Mouse (Mus musculus) stomach, postnatal 0 days (tissue): Measurements from ENCODE around the gene Dpm2. TPM values are rescaled to one million over a fixed set of nuclear protein-coding genes. Genes with fewer than 3 reads are reported as not detected.
A peak's percentile ranks its signal among the peaks of the same experiment; 100 is the strongest.

Experiments
- ATAC-seq: fragments of 200-750 bp; cut with Nextera tagmentation; 2 replicates; pipeline ENCODE4 v1.8.0; 2017; ENCODE audit not compliant: low FRiP score, low TSS enrichment
- DNase-seq: peaks from one replicate; pipeline ENCODE4 v3.0.0-alpha.2; 2016; ENCODE audit warnings: low spot score
- H3K27ac ChIP-seq: fragments of 300-500 bp; sonication (generic); replicated peaks from 2 replicates; pipeline ENCODE4 v1.5.1; 2014; ENCODE audit warnings: mild to moderate bottlenecking, control low read depth
- H3K27me3 ChIP-seq: fragments of 300-500 bp; sonication (generic); 2 replicates; pipeline ENCODE4 v1.6.1; 2014; ENCODE audit warnings: low read length; ENCODE audit not compliant: control insufficient read depth, insufficient read depth
- H3K36me3 ChIP-seq: fragments of 300-500 bp; sonication (generic); 2 replicates; pipeline ENCODE4 v1.6.1; 2014; ENCODE audit warnings: low read length, mixed read lengths; ENCODE audit not compliant: control insufficient read depth, insufficient read depth
- H3K4me1 ChIP-seq: fragments of 300-500 bp; sonication (generic); replicated peaks from 2 replicates; pipeline ENCODE4 v1.6.1; 2014; ENCODE audit warnings: antibody characterized with exemption; ENCODE audit not compliant: control insufficient read depth, insufficient read depth
- H3K4me2 ChIP-seq: fragments of 300-500 bp; sonication (generic); replicated peaks from 2 replicates; pipeline ENCODE4 v1.6.1; 2014; ENCODE audit warnings: low read depth, mild to moderate bottlenecking, control low read depth, moderate library complexity
- H3K4me3 ChIP-seq: fragments of 300-500 bp; sonication (generic); 2 replicates; pipeline ENCODE4 v1.5.1; 2014; ENCODE audit warnings: low read depth, low read length, control low read depth
- H3K9ac ChIP-seq: fragments of 300-500 bp; sonication (generic); 2 replicates; pipeline ENCODE4 v1.6.1; 2014; ENCODE audit warnings: mild to moderate bottlenecking, low read length, control low read depth, mixed read lengths
- H3K9me3 ChIP-seq: fragments of 300-500 bp; sonication (generic); 2 replicates; pipeline ENCODE4 v1.6.1; 2016; ENCODE audit warnings: low read length; ENCODE audit not compliant: control insufficient read depth
- CTCF ChIP-seq: IDR thresholded peaks from 2 replicates; pipeline ENCODE4 v1.5.1; 2016; ENCODE audit warnings: antibody characterized with exemption, low read depth, mild to moderate bottlenecking, moderate library complexity
- EP300 ChIP-seq: optimal IDR thresholded peaks from 2 replicates; pipeline ENCODE3; 2016; ENCODE audit warnings: antibody characterized with exemption
- WGBS: fragments of 180-500 bp; shearing (Covaris S2); extraction: QIAGEN DNeasy Blood & Tissue Kit; methylation state at CpG from one replicate; pipeline ENCODE4 v1.1.7; 2014; 5-methylcytosine and 5-hydroxymethylcytosine counted together
- polyA plus RNA-seq: library from polyadenylated mRNA; unstranded; fragments of >200 nt; fragmentation: Nextera tagmentation; extraction: Ambion mirVana; gene quantifications from 2 replicates; pipeline ENCODE4 v1.2.1, GENCODE M21; 2015

Dpm2 gene
- polyA plus RNA-seq, 1 experiment from 2014 or later = 87.5 TPM

DNA sequence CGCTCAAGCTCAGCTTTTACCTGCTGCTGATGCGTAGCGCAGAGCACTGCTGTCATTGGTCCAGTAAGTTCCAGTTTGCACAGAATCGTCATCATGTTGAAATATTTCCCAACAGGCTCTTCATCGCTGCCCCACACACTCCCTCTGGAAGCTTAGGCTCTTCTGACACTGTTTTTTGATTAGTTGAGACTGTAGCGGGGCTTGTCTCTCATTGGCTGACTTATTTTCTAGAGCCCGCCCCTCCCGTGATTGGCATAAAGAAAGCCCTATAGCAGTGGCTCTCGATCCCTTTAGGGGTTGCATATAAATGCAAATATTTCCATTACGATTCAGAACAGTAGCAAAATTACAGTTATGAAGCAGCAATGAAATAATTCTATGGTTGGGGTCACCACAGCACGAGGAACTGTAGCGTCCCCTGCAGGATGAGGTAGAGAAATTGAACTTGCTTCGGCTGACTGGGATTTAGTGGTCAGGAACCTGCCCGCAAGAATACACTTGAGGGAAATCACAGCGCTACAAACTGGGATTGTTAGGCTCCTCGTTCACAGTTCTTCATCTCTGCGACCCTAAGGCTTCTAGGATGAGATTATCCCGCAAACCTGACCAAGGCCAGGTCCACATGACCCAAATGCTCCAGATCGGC is 10.9 kb downstream of the Dpm2 start:
- DNase-seq = no peak
- Histone ChIP-seq H3K9me3 (no peaks in the 10 kb centered on the region), H3K4me3 (no peak overlapping the region), H3K27ac (no peak overlapping the region), H3K27me3 (no peaks in the 10 kb centered on the region), H3K36me3 (no peaks in the 10 kb centered on the region), H3K9ac (no peak overlapping the region), H3K4me2 (no peak overlapping the region), H3K4me1 (no peaks in the 10 kb centered on the region; the same call in 1 of the 2 replicates)
- TF ChIP-seq CTCF (peak; percentile 28), EP300 (no peak)
- ATAC-seq = no peak
- WGBS = 43% methylated on average over 19 of the region's 19 CpGs

DNA sequence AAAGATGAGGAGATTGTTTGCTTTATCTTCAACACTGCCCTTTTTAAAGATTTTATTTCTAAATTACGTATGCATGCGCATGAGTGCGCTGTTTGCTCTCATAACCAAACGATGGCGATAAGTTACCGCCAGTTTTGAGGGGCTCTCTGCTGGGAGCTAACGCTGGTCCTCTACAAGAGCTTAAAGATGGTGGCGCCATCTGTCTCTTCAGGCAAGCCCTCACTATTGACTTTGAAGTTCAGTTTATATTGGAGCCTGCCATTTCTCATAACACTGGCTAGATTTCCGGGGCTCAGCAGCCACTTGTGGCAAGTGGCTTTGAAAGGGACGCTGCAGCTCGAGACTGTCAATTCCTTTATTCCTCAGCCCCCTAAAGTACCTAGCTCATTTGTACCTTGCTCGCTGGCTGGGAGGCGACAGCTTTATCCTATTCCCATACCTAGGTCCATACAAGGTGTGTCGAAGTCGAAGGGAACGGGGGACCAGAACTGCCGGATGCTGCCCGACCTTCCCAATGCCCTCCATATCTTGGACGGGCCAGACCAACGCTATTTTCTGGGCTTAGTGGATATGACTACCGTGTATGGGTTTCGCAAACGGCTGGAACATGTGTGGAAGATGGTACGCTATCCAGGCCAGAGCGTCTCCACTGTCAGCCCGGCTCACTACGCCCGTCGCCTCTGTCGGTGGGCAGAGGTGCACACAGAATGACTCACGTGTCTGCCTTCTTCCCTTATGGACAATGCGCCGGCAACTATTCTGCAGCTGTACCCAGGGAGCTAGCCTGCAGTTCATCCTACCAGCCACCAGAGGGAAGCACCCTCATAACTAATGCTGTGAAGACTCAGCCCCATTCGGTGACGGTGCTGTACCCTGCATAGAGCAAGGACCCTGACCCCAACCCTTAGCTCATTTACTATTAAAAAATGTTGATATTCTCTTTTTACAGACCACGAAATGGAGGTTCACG is 12.5 kb downstream of the Dpm2 start:
- Histone ChIP-seq H3K4me2 (peak overlapping the region; percentile 45), H3K27ac (no peak overlapping the region), H3K4me1 (no peaks in the 10 kb centered on the region; the same call in 1 of the 2 replicates), H3K36me3 (no peaks in the 10 kb centered on the region), H3K4me3 (no peak overlapping the region), H3K9ac (no peak overlapping the region), H3K9me3 (no peaks in the 10 kb centered on the region), H3K27me3 (no peaks in the 10 kb centered on the region)
- no peak for TF ChIP-seq EP300
- peak; percentile 99 for TF ChIP-seq CTCF
- 14% methylated on average over 37 of the region's 37 CpGs for WGBS
- peak; percentile 72 for ATAC-seq
- DNase-seq = peak; percentile 77

DNA sequence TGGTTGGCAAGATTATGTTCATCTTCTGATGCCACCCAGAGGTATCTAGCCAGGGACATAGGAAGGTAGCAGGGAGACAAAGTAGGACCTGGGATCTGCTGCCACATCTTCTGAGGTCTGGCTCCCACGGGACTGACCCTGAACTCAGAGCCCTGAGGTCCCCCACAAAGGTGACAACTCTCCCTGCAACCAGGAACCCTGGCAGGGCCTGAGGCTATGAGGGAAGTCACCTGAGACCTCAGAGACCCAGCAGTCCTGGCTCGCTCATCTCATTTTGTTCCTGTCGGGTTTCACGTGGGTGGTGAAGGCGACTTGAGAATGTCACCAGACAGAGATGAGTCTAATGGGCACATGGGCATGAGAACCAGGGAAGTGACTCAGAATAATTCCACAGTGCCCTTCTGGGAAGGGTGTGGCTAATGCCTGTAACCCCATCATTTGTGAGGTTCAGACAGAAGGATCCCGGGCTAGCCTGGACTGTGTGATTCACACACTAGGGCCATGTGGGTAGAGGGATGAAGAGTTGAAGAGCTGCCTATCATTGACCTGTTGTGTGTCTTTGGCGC is 14.6 kb downstream of the Dpm2 start:
- Histone ChIP-seq H3K4me2 (no peak overlapping the region), H3K27ac (no peak overlapping the region), H3K4me1 (no peaks in the 10 kb centered on the region; the same call in 1 of the 2 replicates), H3K9me3 (no peaks in the 10 kb centered on the region), H3K9ac (no peak overlapping the region), H3K36me3 (no peaks in the 10 kb centered on the region), H3K4me3 (no peak overlapping the region), H3K27me3 (no peaks in the 10 kb centered on the region)
- ATAC-seq (no peak), DNase-seq (no peak)
- 88% methylated on average over 7 of the region's 7 CpGs for WGBS
- TF ChIP-seq CTCF = no peak
- TF ChIP-seq EP300 = no peak

DNA sequence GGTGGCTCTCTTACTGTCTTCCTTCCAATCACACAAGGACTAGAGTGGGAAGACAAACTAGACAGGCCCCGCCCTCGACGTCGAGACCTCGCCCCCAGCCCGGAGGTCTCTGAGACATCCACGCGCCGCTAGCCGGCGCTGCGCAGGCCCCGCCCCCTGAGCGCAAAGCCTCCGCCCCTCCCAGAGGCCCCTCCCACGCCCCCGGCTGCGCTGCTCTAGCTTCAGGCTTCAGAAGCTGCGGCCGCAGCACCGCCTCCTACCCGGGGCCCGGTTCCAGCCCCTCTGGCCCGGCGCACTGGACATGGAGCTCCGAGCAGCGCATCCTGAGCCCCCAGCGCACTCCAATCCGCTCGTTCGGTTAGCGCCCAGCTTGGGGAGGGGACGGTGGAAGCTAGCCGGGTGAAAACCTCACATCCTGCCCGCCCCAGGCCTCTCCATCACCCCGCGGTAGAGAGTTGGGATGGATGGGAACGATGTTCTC is 16.3 kb downstream of the Dpm2 start, which contains the start of gene St6galnac4:
St6galnac4 (plus strand) TSS at position 225 of the 481 bp plus-strand sequence.
- Histone ChIP-seq H3K27ac (peak within 1 kb of the TSS; percentile 67), H3K4me3 (peak within 1 kb of the TSS; percentile 49), H3K27me3 (no peaks in the 10 kb centered on the region), H3K4me1 (no peaks in the 10 kb centered on the region; the same call in 1 of the 2 replicates), H3K4me2 (peak within 1 kb of the TSS; percentile 71), H3K36me3 (no peaks in the 10 kb centered on the region), H3K9ac (peak within 1 kb of the TSS; percentile 53), H3K9me3 (no peaks in the 10 kb centered on the region)
- DNase-seq = peak; percentile 88
- ATAC-seq = peak; percentile 90
- under 1% methylated on average over 38 of the region's 38 CpGs for WGBS
- TF ChIP-seq EP300 = no peak
- TF ChIP-seq CTCF = peak; percentile 71

DNA sequence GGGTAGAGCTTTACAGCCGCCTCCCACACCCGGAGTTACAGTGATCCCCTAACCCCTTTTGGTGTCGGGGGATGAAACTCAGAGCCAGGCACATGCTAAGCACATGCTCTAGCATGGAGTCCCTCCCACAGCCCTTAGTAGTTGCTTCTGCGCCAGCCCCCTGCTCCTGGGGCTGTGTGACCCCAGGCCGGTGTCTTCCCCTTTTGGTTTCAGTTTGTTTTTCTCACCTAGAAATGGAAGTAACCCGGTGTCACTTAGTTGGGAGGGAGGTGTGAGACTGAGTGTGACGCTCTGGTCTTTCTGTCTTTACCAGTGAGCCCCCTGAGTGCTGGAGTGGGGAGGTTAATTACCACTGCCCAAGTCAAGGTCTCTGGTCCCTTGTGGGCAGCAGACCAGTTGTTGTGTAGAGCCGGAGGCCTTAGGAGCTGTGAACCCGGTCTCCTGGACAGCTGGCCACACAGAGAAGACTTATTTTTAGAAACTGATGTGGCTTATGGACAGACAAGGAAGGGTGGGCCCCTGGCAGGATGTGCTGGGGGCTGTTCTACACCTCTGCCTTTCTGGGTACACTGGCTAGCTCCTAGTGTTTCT is 17.2 kb downstream of the Dpm2 start:
- peak overlapping the region; percentile 49 for H3K4me3 ChIP-seq
- whole genome bisulfite sequencing = 39% methylated on average over 9 of the region's 9 CpGs
- peak overlapping the region; percentile 53 for H3K9ac ChIP-seq
- no peak for TF ChIP-seq EP300
- no peak for TF ChIP-seq CTCF
- H3K4me1 ChIP-seq = no peaks in the 10 kb centered on the region; the same call in 1 of the 2 replicates
- H3K36me3 ChIP-seq = no peaks in the 10 kb centered on the region
- peak overlapping the region; percentile 71 for H3K4me2 ChIP-seq
- peak overlapping the region; percentile 67 for H3K27ac ChIP-seq
- H3K27me3 ChIP-seq = no peaks in the 10 kb centered on the region
- no peak for ATAC-seq
- no peaks in the 10 kb centered on the region for H3K9me3 ChIP-seq
- no peak for DNase-seq
